Mouse (Mus musculus): ENCODE data around the gene Thap12. TPM values are rescaled to one million over a fixed set of nuclear protein-coding genes. Genes with fewer than 3 reads are reported as not detected.

The Thap12 gene
- polyA plus RNA-seq, 1 experiment = 4.2 TPM

- Histone ChIP-seq H3K27me3 (ENCODE audit: control insufficient read depth, insufficient read depth, low read length) (no peaks in the 10 kb centered on the region), H3K4me1 (ENCODE audit: control insufficient read depth, insufficient read depth, insufficient read length) (no peaks in the 10 kb centered on the region), H3K27ac (ENCODE audit: insufficient read depth, low read length) (no peak overlapping the region), H3K36me3 (ENCODE audit: control insufficient read depth, insufficient read depth, low read length) (no peaks in the 10 kb centered on the region), H3K4me3 (ENCODE audit: extremely low read depth, insufficient read depth, insufficient read length) (no peak overlapping the region)
- no peak for TF ChIP-seq CTCF (IDR thresholded peaks at IDR 0.05; ENCODE audit: extremely low read depth, insufficient read depth, insufficient read length, insufficient replicate concordance)
- no peak for TF ChIP-seq POLR2A (IDR thresholded peaks at IDR 0.05; ENCODE audit: low read depth, low read length)
- no peak for DNase-seq (ENCODE audit: low read depth in 1 of 2, low spot score in 2 of 2)
- 42% methylated on average over 6 of the region's 6 CpGs for WGBS
These were observed 64.4 kb downstream of the Thap12 start for GRCm38 (mm10) chr7:98767261-98767660.

Other genes with a start within 250 kb of the Thap12 start
- 11.2 and 12.8 TPM in 2 replicates for gene Lrrc32, start 213.8 kb upstream of the Thap12 start, polyA plus RNA-seq (2012; rRNA removed)
- 14.3 and 14.8 TPM in 2 replicates for gene Emsy, start 46.3 kb upstream of the Thap12 start, polyA plus RNA-seq (2012; rRNA removed)
- gene Wnt11, start 132.0 kb downstream of the Thap12 start, polyA plus RNA-seq (2012; rRNA removed) = 4.9 and 11.5 TPM in 2 replicates

All from spleen, adult 2 months (tissue).